Mouse (Mus musculus) heart, embryonic 16.5 days (tissue): Measurements from ENCODE around the gene Clasp1. TPM values are rescaled to one million over a fixed set of nuclear protein-coding genes. Genes with fewer than 3 reads are reported as not detected.
A peak's percentile ranks its signal among the peaks of the same experiment; 100 is the strongest.

Experiments
- ATAC-seq: fragments of 200-750 bp; cut with Nextera tagmentation; replicated peaks from 2 replicates; pipeline ENCODE4 v1.8.0; 2017; ENCODE audit warnings: moderate number of reproducible peaks; ENCODE audit not compliant: insufficient read depth, low FRiP score; ENCODE audit errors: extremely low read depth
- H3K27ac ChIP-seq: fragments of 300-500 bp; sonication (generic); 2 replicates; pipeline ENCODE4 v1.5.1; 2014; ENCODE audit warnings: mild to moderate bottlenecking, low read length, control low read depth, moderate library complexity
- H3K27me3 ChIP-seq: fragments of 300-500 bp; sonication (generic); 2 replicates; pipeline ENCODE4 v1.6.1; 2014; ENCODE audit warnings: low read length, mixed read lengths; ENCODE audit not compliant: control insufficient read depth, insufficient read depth
- H3K36me3 ChIP-seq: fragments of 300-500 bp; sonication (generic); 2 replicates; pipeline ENCODE4 v1.6.1; 2014; ENCODE audit not compliant: control insufficient read depth, insufficient read depth
- H3K4me1 ChIP-seq: fragments of 300-500 bp; sonication (generic); 2 replicates; pipeline ENCODE4 v1.6.1; 2014; ENCODE audit warnings: low read length, mixed read lengths; ENCODE audit not compliant: control insufficient read depth, insufficient read depth
- H3K4me2 ChIP-seq: fragments of 300-500 bp; sonication (generic); 2 replicates; pipeline ENCODE4 v1.6.1; 2014; ENCODE audit warnings: low read depth, mild to moderate bottlenecking, control low read depth, low read length
- H3K4me3 ChIP-seq: fragments of 300-500 bp; sonication (generic); 2 replicates; pipeline ENCODE4 v1.5.1; 2014; ENCODE audit warnings: mild to moderate bottlenecking, control low read depth, low read length
- H3K9ac ChIP-seq: fragments of 300-500 bp; sonication (generic); 2 replicates; pipeline ENCODE4 v1.6.1; 2014; ENCODE audit warnings: low read length, control low read depth
- H3K9me3 ChIP-seq: fragments of 300-500 bp; sonication (generic); replicated peaks from 2 replicates; pipeline ENCODE4 v1.6.1; 2016; ENCODE audit warnings: low read length; ENCODE audit not compliant: control insufficient read depth
- WGBS: fragments of 180-500 bp; shearing (Covaris S2); extraction: QIAGEN DNeasy Blood & Tissue Kit; methylation state at CpG from one replicate; pipeline ENCODE4 v1.1.7; 2014; 5-methylcytosine and 5-hydroxymethylcytosine counted together
- polyA plus RNA-seq: library from polyadenylated mRNA; unstranded; fragments of >200 nt; fragmentation: Nextera tagmentation; extraction: Ambion mirVana; gene quantifications from 2 replicates; pipeline ENCODE4 v1.2.1, GENCODE M21; 2015

Clasp1 gene
- polyA plus RNA-seq, 1 experiment from 2014 or later = 86.8 TPM

GRCm38 (mm10) chr1:118440547-118440946, 51.7 kb downstream of the Clasp1 start:
- Histone ChIP-seq H3K4me2 (no peak overlapping the region), H3K27me3 (no peaks in the 10 kb centered on the region), H3K36me3 (no peaks in the 10 kb centered on the region), H3K27ac (no peak overlapping the region), H3K4me1 (peaks cover 13% of the 10 kb centered on the region), H3K4me3 (no peak overlapping the region), H3K9ac (no peak overlapping the region), H3K9me3 (no peaks in the 10 kb centered on the region)
- 77% methylated on average over 1 of the region's 1 CpGs for WGBS
- ATAC-seq = no peak

- H3K4me2 ChIP-seq = no peak overlapping the region
- H3K4me1 ChIP-seq = peaks cover 40% of the 10 kb centered on the region
- no peaks in the 10 kb centered on the region for H3K36me3 ChIP-seq
- H3K4me3 ChIP-seq = no peak overlapping the region
- H3K9ac ChIP-seq = no peak overlapping the region
- no peak for ATAC-seq
- WGBS = 46% methylated on average over 7 of the region's 7 CpGs
- no peaks in the 10 kb centered on the region for H3K27me3 ChIP-seq
- no peaks in the 10 kb centered on the region for H3K9me3 ChIP-seq
- no peak overlapping the region for H3K27ac ChIP-seq
Observed at GRCm38 (mm10) chr1:118444420-118444819, 55.6 kb downstream of the Clasp1 start.

- WGBS = 42% methylated on average over 3 of the region's 3 CpGs
- Histone ChIP-seq H3K4me2 (no peak overlapping the region), H3K27ac (no peak overlapping the region), H3K27me3 (no peaks in the 10 kb centered on the region), H3K9ac (no peak overlapping the region), H3K36me3 (no peaks in the 10 kb centered on the region), H3K4me3 (no peak overlapping the region), H3K4me1 (peaks cover 40% of the 10 kb centered on the region), H3K9me3 (no peaks in the 10 kb centered on the region)
- ATAC-seq = no peak
Observed at GRCm38 (mm10) chr1:118444988-118445387, 56.1 kb downstream of the Clasp1 start.

GRCm38 (mm10) chr1:118445441-118445840, 56.6 kb downstream of the Clasp1 start:
- no peak overlapping the region for H3K4me2 ChIP-seq
- WGBS = 64% methylated on average over 6 of the region's 6 CpGs
- H3K9ac ChIP-seq = no peak overlapping the region
- H3K9me3 ChIP-seq = no peaks in the 10 kb centered on the region
- H3K4me3 ChIP-seq = no peak overlapping the region
- H3K4me1 ChIP-seq = peaks cover 40% of the 10 kb centered on the region
- no peaks in the 10 kb centered on the region for H3K27me3 ChIP-seq
- no peaks in the 10 kb centered on the region for H3K36me3 ChIP-seq
- no peak for ATAC-seq
- peak overlapping the region; percentile 15; the same call in 1 of the 2 replicates for H3K27ac ChIP-seq

- H3K4me3 ChIP-seq = no peak overlapping the region
- H3K36me3 ChIP-seq = no peaks in the 10 kb centered on the region
- H3K4me1 ChIP-seq = peaks cover 40% of the 10 kb centered on the region
- H3K9me3 ChIP-seq = no peaks in the 10 kb centered on the region
- peak; percentile 49; the same call in 1 of the 2 replicates for ATAC-seq
- no peak overlapping the region for H3K4me2 ChIP-seq
- H3K27me3 ChIP-seq = no peaks in the 10 kb centered on the region
- 73% methylated on average over 3 of the region's 3 CpGs for WGBS
- peak overlapping the region; percentile 15; the same call in 1 of the 2 replicates for H3K27ac ChIP-seq
- no peak overlapping the region for H3K9ac ChIP-seq
Observed at GRCm38 (mm10) chr1:118446006-118446405, 57.1 kb downstream of the Clasp1 start.

GRCm38 (mm10) chr1:118447131-118447530, 58.3 kb downstream of the Clasp1 start:
- Histone ChIP-seq H3K4me1 (peaks cover 40% of the 10 kb centered on the region), H3K9ac (no peak overlapping the region), H3K27ac (no peak overlapping the region), H3K4me2 (no peak overlapping the region), H3K4me3 (no peak overlapping the region), H3K9me3 (no peaks in the 10 kb centered on the region), H3K36me3 (no peaks in the 10 kb centered on the region), H3K27me3 (no peaks in the 10 kb centered on the region)
- ATAC-seq = no peak
- 74% methylated on average over 2 of the region's 2 CpGs for WGBS

GRCm38 (mm10) chr1:118448214-118448613, 59.4 kb downstream of the Clasp1 start:
- no peak for ATAC-seq
- H3K4me1 ChIP-seq = peaks cover 40% of the 10 kb centered on the region
- 84% methylated on average over 1 of the region's 1 CpGs for WGBS

GRCm38 (mm10) chr1:118450891-118451450, 62.1 kb downstream of the Clasp1 start:
- 90% methylated on average over 3 of the region's 3 CpGs for WGBS
- ATAC-seq = no peak
- peaks cover 23% of the 10 kb centered on the region for H3K4me1 ChIP-seq
- H3K27me3 ChIP-seq = no peaks in the 10 kb centered on the region
- no peaks in the 10 kb centered on the region for H3K9me3 ChIP-seq
- no peak overlapping the region for H3K4me3 ChIP-seq
- no peak overlapping the region for H3K27ac ChIP-seq
- H3K9ac ChIP-seq = no peak overlapping the region
- H3K4me2 ChIP-seq = no peak overlapping the region
- no peaks in the 10 kb centered on the region for H3K36me3 ChIP-seq

More at GRCm38 (mm10) chr1:118448214-118448613, 59.4 kb downstream of the Clasp1 start:
- H3K4me3 ChIP-seq = no peak overlapping the region
- H3K9ac ChIP-seq = no peak overlapping the region
- H3K9me3 ChIP-seq = no peaks in the 10 kb centered on the region
- no peaks in the 10 kb centered on the region for H3K27me3 ChIP-seq
- no peak overlapping the region for H3K27ac ChIP-seq
- no peaks in the 10 kb centered on the region for H3K36me3 ChIP-seq
- no peak overlapping the region for H3K4me2 ChIP-seq

- H3K27ac ChIP-seq = no peak overlapping the region
- H3K9me3 ChIP-seq = no peaks in the 10 kb centered on the region
- H3K36me3 ChIP-seq = no peaks in the 10 kb centered on the region
- H3K27me3 ChIP-seq = no peaks in the 10 kb centered on the region
- 86% methylated on average over 4 of the region's 4 CpGs for WGBS
- no peak for ATAC-seq
- H3K4me2 ChIP-seq = no peak overlapping the region
- peaks cover 26% of the 10 kb centered on the region for H3K4me1 ChIP-seq
- no peak overlapping the region for H3K4me3 ChIP-seq
- H3K9ac ChIP-seq = no peak overlapping the region
Observed at GRCm38 (mm10) chr1:118453577-118453976, 64.7 kb downstream of the Clasp1 start.
